Mouse (Mus musculus): Measurements from ENCODE around the gene Spdye4a. TPM values are rescaled to one million over a fixed set of nuclear protein-coding genes. Genes with fewer than 3 reads are reported as not detected.
A peak's percentile ranks its signal among the peaks of the same experiment; 100 is the strongest.

Spdye4a gene
- polyA plus RNA-seq (2012; rRNA removed): not detected in 2 replicates

DNA sequence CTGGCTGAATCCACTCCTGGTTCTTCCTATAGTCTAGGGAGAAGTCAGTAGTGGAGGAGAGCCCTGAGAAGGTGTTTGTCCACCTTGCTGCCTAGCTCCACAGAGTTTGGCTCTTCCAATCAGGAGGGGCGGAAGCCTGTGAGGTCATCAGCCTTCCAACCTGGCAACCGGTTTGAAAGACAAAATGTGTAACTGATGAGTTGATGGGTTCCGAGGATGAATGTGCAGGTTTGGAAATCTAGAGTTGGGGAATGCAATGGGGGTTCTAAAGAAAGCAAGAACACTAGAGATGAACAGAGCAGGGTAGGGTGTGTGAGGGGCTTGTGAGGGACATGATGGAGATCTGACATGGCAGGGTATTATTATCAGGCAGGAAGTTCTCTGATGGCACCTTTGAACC, at the start of gene Spdye4a:
Gene Spdye4a, minus strand, starts transcription at position 101 of the 400 bp plus-strand sequence.
- H3K4me1 ChIP-seq (ENCODE audit: control insufficient read depth, insufficient read depth, low read length): no peaks in the 10 kb centered on the region
- DNase-seq: no peak
- no peak for TF ChIP-seq POLR2A (IDR thresholded peaks at IDR 0.05; ENCODE audit: borderline replicate concordance, extremely low read depth, low read depth, low read length)
- TF ChIP-seq CTCF (IDR thresholded peaks at IDR 0.05; ENCODE audit: insufficient read depth, low read length): no peak
- WGBS: 89% methylated on average over 3 of the region's 3 CpGs
- H3K4me3 ChIP-seq (replicated peaks; ENCODE audit: extremely low read depth, low read depth, low read length): no peak within 1 kb of the TSS

DNA sequence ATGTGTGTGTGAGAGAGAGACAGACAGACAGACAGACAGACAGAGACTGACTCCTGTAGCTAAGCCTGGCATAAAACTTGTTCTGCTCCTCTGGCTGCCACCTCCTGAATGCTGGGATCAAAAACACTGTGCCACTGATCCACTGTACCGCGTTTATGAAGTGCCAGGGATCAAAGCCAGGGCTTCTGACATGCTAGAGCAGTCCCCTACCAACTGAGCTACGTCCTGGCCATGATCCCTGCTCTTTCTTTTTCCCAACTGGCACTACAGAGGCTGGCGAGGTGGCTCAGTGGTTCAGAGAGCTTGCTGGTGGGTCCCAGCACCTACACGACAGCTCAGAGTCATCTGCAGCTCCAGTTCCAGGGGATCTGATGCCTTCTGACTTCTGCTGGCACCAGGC, 49.1 kb upstream of the Spdye4a start:
- 35% methylated on average over 5 of the region's 5 CpGs for WGBS
- no peak for DNase-seq
- Histone ChIP-seq H3K4me3 (replicated peaks; ENCODE audit: extremely low read depth, low read depth, low read length) (no peak overlapping the region), H3K4me1 (ENCODE audit: control insufficient read depth, insufficient read depth, low read length) (no peaks in the 10 kb centered on the region)
- TF ChIP-seq POLR2A (IDR thresholded peaks at IDR 0.05; ENCODE audit: borderline replicate concordance, extremely low read depth, low read depth, low read length): no peak
- no peak for TF ChIP-seq CTCF (IDR thresholded peaks at IDR 0.05; ENCODE audit: insufficient read depth, low read length)

GRCm38 (mm10) chr5:143272540-143273330, 46.0 kb upstream of the Spdye4a start:
- Histone ChIP-seq H3K4me1 (ENCODE audit: control insufficient read depth, insufficient read depth, low read length) (peaks cover 6% of the 10 kb centered on the region), H3K4me3 (replicated peaks; ENCODE audit: extremely low read depth, low read depth, low read length) (no peak overlapping the region)
- no peak for TF ChIP-seq POLR2A (IDR thresholded peaks at IDR 0.05; ENCODE audit: borderline replicate concordance, extremely low read depth, low read depth, low read length)
- TF ChIP-seq CTCF (IDR thresholded peaks at IDR 0.05; ENCODE audit: insufficient read depth, low read length): no peak
- DNase-seq: no peak
- WGBS: 78% methylated on average over 16 of the region's 16 CpGs

- DNase-seq: no peak
- TF ChIP-seq POLR2A (IDR thresholded peaks at IDR 0.05; ENCODE audit: borderline replicate concordance, extremely low read depth, low read depth, low read length) (no peak), CTCF (IDR thresholded peaks at IDR 0.05; ENCODE audit: insufficient read depth, low read length) (no peak)
- Histone ChIP-seq H3K4me1 (ENCODE audit: control insufficient read depth, insufficient read depth, low read length) (peaks cover 6% of the 10 kb centered on the region), H3K4me3 (replicated peaks; ENCODE audit: extremely low read depth, low read depth, low read length) (no peak overlapping the region)
- WGBS: 59% methylated on average over 3 of the region's 3 CpGs
Measured at GRCm38 (mm10) chr5:143272108-143272507, 45.4 kb upstream of the Spdye4a start.

DNA sequence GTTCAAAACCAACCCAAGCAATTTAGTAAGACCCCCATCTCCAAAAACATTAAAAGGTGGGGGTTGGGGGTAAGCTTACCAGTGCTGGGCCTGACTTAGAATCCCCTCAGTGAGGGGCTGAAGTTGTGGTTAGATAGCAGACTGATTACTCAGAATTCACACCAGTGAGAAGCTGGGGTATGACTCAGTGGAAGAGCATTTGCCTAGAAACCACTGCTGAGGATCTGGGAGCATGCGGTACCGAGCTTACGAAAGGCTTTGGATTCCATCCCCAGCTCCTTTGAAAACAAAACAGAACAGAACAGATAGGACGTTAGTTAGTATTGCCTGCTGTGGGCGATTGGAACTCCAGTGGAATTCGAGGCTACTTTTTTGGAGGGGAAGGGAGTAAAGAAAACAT, 45.0 kb upstream of the Spdye4a start:
- 77% methylated on average over 6 of the region's 6 CpGs for WGBS
- no peak for TF ChIP-seq POLR2A (IDR thresholded peaks at IDR 0.05; ENCODE audit: borderline replicate concordance, extremely low read depth, low read depth, low read length)
- no peak for TF ChIP-seq CTCF (IDR thresholded peaks at IDR 0.05; ENCODE audit: insufficient read depth, low read length)
- Histone ChIP-seq H3K4me1 (ENCODE audit: control insufficient read depth, insufficient read depth, low read length) (peaks cover 6% of the 10 kb centered on the region), H3K4me3 (replicated peaks; ENCODE audit: extremely low read depth, low read depth, low read length) (no peak overlapping the region)
- no peak for DNase-seq

DNA sequence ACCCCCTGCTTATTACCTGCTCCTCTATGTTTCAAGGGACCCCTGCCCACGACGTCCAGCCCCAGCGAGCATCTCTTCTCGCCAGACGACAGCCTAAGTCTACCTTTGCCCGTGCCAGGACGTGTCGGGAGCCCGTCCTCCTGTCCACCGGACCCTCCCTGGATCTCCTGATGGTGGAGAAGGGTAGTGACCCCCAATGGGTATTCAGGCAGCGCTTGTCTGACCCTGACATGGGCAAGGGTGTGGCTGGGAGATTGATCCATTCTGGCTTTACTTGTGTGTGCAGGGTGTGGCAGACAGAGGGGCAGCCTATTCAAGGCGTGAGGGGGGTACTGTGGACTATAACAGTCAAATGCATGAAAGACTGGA, 43.4 kb upstream of the Spdye4a start:
- Histone ChIP-seq H3K4me3 (replicated peaks; ENCODE audit: extremely low read depth, low read depth, low read length) (peak overlapping the region; percentile 99), H3K4me1 (ENCODE audit: control insufficient read depth, insufficient read depth, low read length) (peaks cover 6% of the 10 kb centered on the region)
- 4% methylated on average over 12 of the region's 12 CpGs for WGBS
- DNase-seq: no peak
- TF ChIP-seq POLR2A (IDR thresholded peaks at IDR 0.05; ENCODE audit: borderline replicate concordance, extremely low read depth, low read depth, low read length) (no peak), CTCF (IDR thresholded peaks at IDR 0.05; ENCODE audit: insufficient read depth, low read length) (no peak)

DNA sequence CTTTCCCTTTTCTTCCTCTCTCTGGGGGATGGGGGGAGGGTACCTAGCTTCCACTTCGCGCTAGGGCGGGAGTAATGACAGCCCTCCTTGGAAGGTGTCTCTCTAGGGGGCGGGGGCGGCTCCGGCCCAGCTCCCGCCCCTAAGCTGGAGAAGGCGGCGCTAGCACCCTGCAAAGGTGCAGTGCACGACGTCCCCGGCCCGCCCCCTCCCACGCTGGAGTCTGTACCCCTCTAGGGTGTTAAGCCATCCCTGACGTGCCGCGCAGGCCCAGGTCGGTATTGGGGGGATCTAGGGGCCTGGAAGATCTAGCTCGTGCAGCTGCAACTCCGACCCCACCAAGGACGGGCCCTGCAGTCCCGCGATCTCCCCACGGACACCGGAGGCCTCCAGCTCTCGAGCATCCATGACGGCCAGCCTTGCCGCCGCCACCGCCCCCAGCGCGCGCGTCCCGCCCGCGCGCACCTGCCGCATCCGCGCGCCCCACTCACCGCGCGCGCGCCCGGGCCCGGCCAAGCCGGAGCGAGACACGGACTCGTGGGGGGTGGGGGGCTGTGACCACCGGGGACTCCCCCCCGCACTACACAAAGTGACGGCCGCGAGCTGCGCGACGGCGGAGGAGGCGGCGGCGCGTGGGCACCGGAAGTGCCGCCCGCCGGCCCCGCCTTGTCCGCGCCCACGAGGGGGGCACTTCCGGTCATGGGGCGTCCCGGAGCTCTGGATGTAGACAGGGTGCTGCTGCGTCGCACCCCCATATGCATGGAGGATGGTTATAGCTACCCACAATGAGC, 42.9 kb upstream of the Spdye4a start, which contains the start of gene Zfp316:
Gene Zfp316, minus strand, starts transcription at position 660 of the 788 bp plus-strand sequence.
- peak; percentile 71 for DNase-seq
- under 1% methylated on average over 79 of the region's 79 CpGs for WGBS
- H3K4me1 ChIP-seq (ENCODE audit: control insufficient read depth, insufficient read depth, low read length): peaks cover 6% of the 10 kb centered on the region
- TF ChIP-seq POLR2A (IDR thresholded peaks at IDR 0.05; ENCODE audit: borderline replicate concordance, extremely low read depth, low read depth, low read length) (peak; percentile 91; the same call in 1 of the 2 replicates), CTCF (IDR thresholded peaks at IDR 0.05; ENCODE audit: insufficient read depth, low read length) (no peak)
- peak within 1 kb of the TSS; percentile 99 for H3K4me3 ChIP-seq (replicated peaks; ENCODE audit: extremely low read depth, low read depth, low read length)

- no peak for TF ChIP-seq CTCF (IDR thresholded peaks at IDR 0.05; ENCODE audit: insufficient read depth, low read length)
- no peak for TF ChIP-seq POLR2A (IDR thresholded peaks at IDR 0.05; ENCODE audit: borderline replicate concordance, extremely low read depth, low read depth, low read length)
- Histone ChIP-seq H3K4me3 (replicated peaks; ENCODE audit: extremely low read depth, low read depth, low read length) (peak overlapping the region; percentile 99), H3K4me1 (ENCODE audit: control insufficient read depth, insufficient read depth, low read length) (peaks cover 6% of the 10 kb centered on the region)
- DNase-seq: no peak
- 28% methylated on average over 8 of the region's 8 CpGs for WGBS
Measured at GRCm38 (mm10) chr5:143268985-143269362, 42.3 kb upstream of the Spdye4a start.

DNA sequence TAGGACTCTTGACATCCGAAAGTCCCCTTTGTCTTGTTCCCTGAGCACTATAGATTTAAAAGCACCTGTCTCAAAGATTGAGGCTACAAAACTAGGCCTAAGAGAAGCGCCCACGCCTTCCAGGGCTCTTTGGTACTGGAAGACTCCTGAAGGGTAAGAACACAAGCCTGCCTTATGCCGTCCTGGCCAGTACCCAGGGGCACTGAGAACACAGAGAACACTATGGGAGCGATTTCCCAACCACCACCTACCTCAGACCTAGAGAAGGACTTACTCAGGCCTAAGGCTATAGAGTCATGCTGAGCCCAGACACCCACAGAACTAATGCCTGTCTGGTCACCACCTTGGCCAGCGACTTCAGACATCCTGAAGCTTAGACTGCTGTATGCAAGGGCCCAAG, 40.1 kb upstream of the Spdye4a start:
- no peak for DNase-seq
- Histone ChIP-seq H3K4me3 (replicated peaks; ENCODE audit: extremely low read depth, low read depth, low read length) (no peak overlapping the region), H3K4me1 (ENCODE audit: control insufficient read depth, insufficient read depth, low read length) (peaks cover 6% of the 10 kb centered on the region)
- WGBS: 86% methylated on average over 6 of the region's 6 CpGs
- TF ChIP-seq CTCF (IDR thresholded peaks at IDR 0.05; ENCODE audit: insufficient read depth, low read length) (no peak), POLR2A (IDR thresholded peaks at IDR 0.05; ENCODE audit: borderline replicate concordance, extremely low read depth, low read depth, low read length) (no peak)
